17 mouse cellular contexts compared by ENCODE assay signal in the genomic region with DNA sequence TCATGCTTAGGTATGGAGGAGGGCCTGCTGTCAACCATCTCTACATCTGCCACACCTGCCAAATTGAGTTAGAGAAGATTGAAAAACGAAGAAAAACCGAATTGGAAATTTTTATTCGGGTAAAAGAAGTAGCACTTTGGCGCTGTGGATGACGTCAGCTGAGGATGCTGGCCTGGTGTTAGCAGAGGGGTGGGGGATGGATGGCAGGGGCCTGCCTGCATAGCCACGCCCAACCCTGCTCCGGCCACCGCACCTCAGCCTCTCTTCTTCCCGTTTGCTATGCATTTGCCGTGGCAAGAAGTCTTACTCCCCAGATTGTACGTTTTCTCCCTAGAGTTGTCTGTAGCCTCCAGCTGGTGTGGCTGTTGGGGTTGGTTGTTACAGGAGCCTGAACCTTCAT.
"Had no signal": no experiment of that assay in that cellular context is flagged by ENCODE, and none has a peak within 500 bp of the region (broad histone marks: within the 10 kb centered on the region; RNA-seq: fewer than 3 reads in every experiment).

No protein-coding gene starts in this region.

- H3K27ac ChIP-seq: midbrain, embryonic 10.5 days; midbrain, embryonic 12.5 days; neural tube, embryonic 12.5 days had no signal

- H3K27me3 ChIP-seq: midbrain, embryonic 12.5 days; neural tube, embryonic 12.5 days had no signal

- H3K4me1 ChIP-seq: midbrain, embryonic 10.5 days; midbrain, embryonic 12.5 days; neural tube, embryonic 12.5 days had no signal

- H3K4me2 ChIP-seq: lung, embryonic 14.5 days; midbrain, embryonic 12.5 days; neural tube, embryonic 12.5 days had no signal

- DNase-seq: lung, adult 18-20 months; lung, embryonic 14.5 days; lung, postnatal 10 days; lung, postnatal 4 days; midbrain, embryonic 14.5 days; retina, postnatal 1 day; right cerebral cortex, adult 18-20 months; right cerebral cortex, postnatal 25 days; right cerebral cortex, postnatal 4 days; spleen, adult 18-20 months; thymus, adult 18-20 months; thymus, postnatal 14 days; thymus, postnatal 36 days had no signal

- H3K9me3 ChIP-seq: midbrain, embryonic 10.5 days; midbrain, embryonic 12.5 days; neural tube, embryonic 12.5 days had no signal

- H3K9ac ChIP-seq: lung, embryonic 14.5 days; midbrain, embryonic 12.5 days; neural tube, embryonic 12.5 days had no signal

- ATAC-seq: midbrain, embryonic 16.5 days had no signal

- H3K4me3 ChIP-seq: midbrain, embryonic 10.5 days; midbrain, embryonic 12.5 days; neural tube, embryonic 12.5 days had no signal
